Mouse (Mus musculus) heart, embryonic 12.5 days (tissue): ENCODE results near the gene Zdhhc11. TPM values are rescaled to one million over a fixed set of nuclear protein-coding genes. Genes with fewer than 3 reads are reported as not detected.
"Not testable (repeated sequence)": the region's sequence is repeated elsewhere in the genome, so short reads cannot be mapped to it uniquely, and the experiment has no call there.

Experiments used
- ATAC-seq: fragments of 200-750 bp; cut with Nextera tagmentation; 2 replicates; pipeline ENCODE4 v1.8.0; 2017; ENCODE audit warnings: moderate TSS enrichment, moderate library complexity; ENCODE audit not compliant: insufficient number of reproducible peaks, low FRiP score
- H3K27ac ChIP-seq: fragments of 300-500 bp; sonication (generic); 2 replicates; pipeline ENCODE4 v1.5.1; 2016; ENCODE audit warnings: mild to moderate bottlenecking, moderate library complexity; ENCODE audit not compliant: poor library complexity, severe bottlenecking
- H3K27me3 ChIP-seq: fragments of 300-500 bp; sonication (generic); replicated peaks from 2 replicates; pipeline ENCODE4 v1.6.1; 2016; ENCODE audit warnings: mild to moderate bottlenecking, moderate library complexity
- H3K36me3 ChIP-seq: fragments of 300-500 bp; sonication (generic); 2 replicates; pipeline ENCODE4 v1.6.1; 2016; ENCODE audit warnings: mild to moderate bottlenecking, moderate library complexity
- H3K4me1 ChIP-seq: fragments of 300-500 bp; sonication (generic); replicated peaks from 2 replicates; pipeline ENCODE4 v1.6.1; 2016; ENCODE audit warnings: mild to moderate bottlenecking
- H3K4me2 ChIP-seq: fragments of 300-500 bp; sonication (generic); 2 replicates; pipeline ENCODE4 v1.6.1; 2016; ENCODE audit warnings: mild to moderate bottlenecking, moderate library complexity
- H3K4me3 ChIP-seq: fragments of 300-500 bp; sonication (generic); 2 replicates; pipeline ENCODE4 v1.5.1; 2016; ENCODE audit warnings: mild to moderate bottlenecking
- H3K9ac ChIP-seq: fragments of 300-500 bp; sonication (generic); 2 replicates; pipeline ENCODE4 v1.6.1; 2016; ENCODE audit warnings: mild to moderate bottlenecking, moderate library complexity
- H3K9me3 ChIP-seq: fragments of 300-500 bp; sonication (generic); replicated peaks from 2 replicates; pipeline ENCODE4 v1.6.1; 2016; ENCODE audit warnings: mild to moderate bottlenecking, moderate library complexity
- WGBS: fragments of 180-500 bp; shearing (Covaris S2); methylation state at CpG from one replicate; pipeline ENCODE4 v1.1.7; 2016; 5-methylcytosine and 5-hydroxymethylcytosine counted together
- polyA plus RNA-seq: library from polyadenylated mRNA; unstranded; fragments of >200 nt; fragmentation: Nextera tagmentation; extraction: Ambion mirVana; gene quantifications from 2 replicates; pipeline ENCODE4 v1.2.1, GENCODE M21; 2016

Gene Zdhhc11
- polyA plus RNA-seq, 1 experiment from 2014 or later = not detected

DNA sequence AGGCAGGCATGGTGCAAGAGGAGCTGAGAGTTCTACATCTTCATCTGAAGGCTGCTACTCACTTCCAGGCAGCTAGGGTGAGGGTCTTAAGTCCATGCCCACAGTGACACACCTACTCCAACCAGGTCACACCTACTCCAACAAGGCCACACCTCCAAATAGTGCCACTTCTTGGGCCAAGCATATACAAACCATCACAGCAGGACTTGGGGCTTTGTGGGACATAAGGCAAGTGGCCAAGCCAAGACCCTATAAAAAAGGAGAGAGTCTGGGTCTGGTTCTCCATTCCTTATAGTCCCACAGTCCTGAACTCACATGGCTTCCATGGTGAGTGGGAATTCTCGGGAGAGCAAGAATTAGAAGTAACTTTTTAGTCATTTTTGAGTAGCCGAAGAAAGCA lies 44.6 kb downstream of the Zdhhc11 start:
- WGBS = 81% methylated on average over 2 of the region's 2 CpGs
- H3K4me1 ChIP-seq = peaks cover 22% of the 10 kb centered on the region
- H3K36me3 ChIP-seq, ATAC-seq, H3K9me3 ChIP-seq, H3K27ac ChIP-seq: not testable (repeated sequence)
- 0 out of 2 replicates have a peak overlapping the region, but pooled peaks have one; percentile 63 for H3K9ac ChIP-seq
- H3K27me3 ChIP-seq = peaks cover 13% of the 10 kb centered on the region
- peak overlapping the region; percentile 99 for H3K4me2 ChIP-seq
- H3K4me3 ChIP-seq = 0 out of 2 replicates have a peak overlapping the region, but pooled peaks have one; percentile 52

DNA sequence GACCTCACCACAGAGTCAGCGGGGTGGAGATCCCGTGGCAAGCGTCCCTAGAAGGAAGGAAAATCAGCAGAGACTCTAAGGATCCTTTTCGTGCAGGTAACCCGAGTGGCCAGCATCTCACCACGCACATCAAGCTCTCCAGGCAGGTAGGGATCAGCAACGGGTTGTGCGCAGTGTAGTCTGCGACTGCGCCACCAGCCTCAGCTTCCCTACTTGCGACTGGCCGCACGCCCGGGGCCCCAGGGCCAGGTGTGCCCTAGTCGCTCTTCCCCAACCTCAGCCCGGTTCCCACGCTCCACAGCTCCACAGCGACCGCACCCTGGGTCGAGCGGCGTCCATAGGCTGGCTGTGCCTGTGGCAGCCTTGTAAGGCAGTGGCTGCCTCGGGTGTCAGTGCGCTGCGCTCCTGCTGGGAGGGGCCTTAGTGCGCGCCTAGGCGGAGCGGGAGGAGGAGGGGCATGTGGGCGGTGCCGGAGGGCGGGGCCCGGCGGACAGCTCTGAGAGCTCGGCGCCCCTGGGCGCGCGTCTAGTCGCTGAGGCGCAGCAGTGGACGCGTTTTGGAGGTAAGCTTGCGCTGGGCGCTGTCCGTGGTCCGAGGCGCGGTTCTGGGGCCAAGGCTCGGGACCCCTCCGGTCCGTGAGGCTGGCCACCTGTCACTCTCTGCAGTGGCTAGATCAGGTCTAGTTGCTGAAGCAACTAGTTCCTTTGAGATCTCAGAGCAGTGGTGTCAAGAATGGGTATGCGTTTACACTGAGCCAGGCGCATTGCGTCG lies 45.5 kb downstream of the Zdhhc11 start, which contains the start of gene Tppp:
Tppp (plus strand) TSS at position 460 of the 771 bp plus-strand sequence.
- under 1% methylated on average over 56 of the region's 56 CpGs for WGBS
- Histone ChIP-seq H3K27ac (0 out of 2 replicates have a peak within 1 kb of the TSS, but pooled peaks have one; percentile 22), H3K36me3 (no peaks in the 10 kb centered on the region), H3K4me2 (peak within 1 kb of the TSS; percentile 99), H3K4me3 (peak within 1 kb of the TSS; percentile 52), H3K4me1 (peaks cover 24% of the 10 kb centered on the region), H3K9ac (peak within 1 kb of the TSS; percentile 71), H3K27me3 (peaks cover 13% of the 10 kb centered on the region), H3K9me3 (no peaks in the 10 kb centered on the region)
- ATAC-seq = peak; percentile 96

DNA sequence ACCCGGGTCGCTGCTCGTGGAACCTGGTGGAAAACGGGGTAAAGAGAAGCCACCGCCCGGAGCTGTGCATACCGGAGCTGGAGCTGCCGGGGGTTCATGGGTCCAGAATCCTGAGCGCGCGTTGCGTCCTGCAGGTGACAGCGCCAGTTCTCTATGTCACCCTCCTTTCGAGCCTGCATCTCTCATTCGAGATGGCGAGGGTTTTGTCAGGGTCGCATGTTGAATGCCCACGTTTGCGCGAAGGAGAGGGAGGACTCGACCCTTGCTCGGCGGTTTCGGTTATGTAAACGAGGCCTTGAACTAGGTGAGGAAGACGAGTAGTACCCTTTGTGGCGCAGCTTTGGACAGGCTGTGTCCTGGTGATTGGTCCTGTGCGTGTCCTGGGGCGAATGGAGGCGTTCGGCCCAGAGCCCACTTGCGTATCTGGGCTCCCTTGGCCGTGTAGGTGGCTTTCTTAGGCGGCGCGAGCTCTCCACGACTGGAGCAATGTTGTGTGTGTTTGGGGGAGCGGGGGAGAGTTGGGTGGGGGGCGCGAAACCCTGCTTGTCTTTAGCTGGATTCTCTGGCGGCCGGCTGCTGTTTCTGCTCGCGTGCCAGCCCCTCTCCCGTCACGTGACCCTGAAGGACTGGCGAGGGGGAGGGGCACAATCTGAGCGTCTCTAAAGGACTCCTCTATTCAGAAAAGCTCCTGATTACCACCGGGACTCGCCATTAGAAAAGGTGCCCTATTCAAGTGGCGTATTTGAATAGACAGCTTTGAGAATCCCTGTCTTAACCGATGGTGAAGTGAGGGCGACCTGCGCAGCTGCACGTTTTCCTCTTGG lies 46.4 kb downstream of the Zdhhc11 start:
- Histone ChIP-seq H3K27ac (no peak overlapping the region), H3K4me3 (peak overlapping the region; percentile 52), H3K4me1 (peaks cover 24% of the 10 kb centered on the region), H3K4me2 (peak overlapping the region; percentile 99), H3K9me3 (no peaks in the 10 kb centered on the region), H3K36me3 (no peaks in the 10 kb centered on the region), H3K27me3 (peaks cover 13% of the 10 kb centered on the region), H3K9ac (peak overlapping the region; percentile 71)
- peak; percentile 12; the same call in 1 of the 2 replicates for ATAC-seq
- whole genome bisulfite sequencing = under 1% methylated on average over 55 of the region's 55 CpGs

DNA sequence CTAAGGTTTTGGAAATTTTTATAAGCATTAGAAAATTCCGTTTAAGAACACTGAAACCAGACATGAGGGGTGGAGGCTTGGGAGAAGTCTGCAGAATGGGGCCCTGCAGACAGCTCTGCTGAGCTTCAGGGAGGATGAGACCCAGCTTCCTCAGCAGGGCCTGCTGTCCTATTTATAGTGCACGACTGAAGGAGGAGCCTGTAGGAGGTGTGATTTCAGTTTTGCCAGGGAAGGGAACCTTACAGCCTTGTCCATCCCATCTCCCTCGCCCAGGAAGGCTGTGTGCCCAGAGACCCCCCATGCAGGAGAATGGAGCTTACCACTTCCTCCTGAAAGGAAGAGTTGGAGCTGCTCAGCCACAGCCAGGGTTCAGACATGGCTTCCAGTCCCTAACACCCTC lies 47.0 kb downstream of the Zdhhc11 start:
- no peaks in the 10 kb centered on the region for H3K9me3 ChIP-seq
- 15% methylated on average over 3 of the region's 3 CpGs for WGBS
- no peak overlapping the region for H3K27ac ChIP-seq
- H3K4me3 ChIP-seq = peak overlapping the region; percentile 52
- H3K4me2 ChIP-seq = peak overlapping the region; percentile 99
- H3K36me3 ChIP-seq = no peaks in the 10 kb centered on the region
- no peak for ATAC-seq
- H3K4me1 ChIP-seq = peaks cover 24% of the 10 kb centered on the region
- H3K9ac ChIP-seq = no peak overlapping the region
- peaks cover 13% of the 10 kb centered on the region for H3K27me3 ChIP-seq

DNA sequence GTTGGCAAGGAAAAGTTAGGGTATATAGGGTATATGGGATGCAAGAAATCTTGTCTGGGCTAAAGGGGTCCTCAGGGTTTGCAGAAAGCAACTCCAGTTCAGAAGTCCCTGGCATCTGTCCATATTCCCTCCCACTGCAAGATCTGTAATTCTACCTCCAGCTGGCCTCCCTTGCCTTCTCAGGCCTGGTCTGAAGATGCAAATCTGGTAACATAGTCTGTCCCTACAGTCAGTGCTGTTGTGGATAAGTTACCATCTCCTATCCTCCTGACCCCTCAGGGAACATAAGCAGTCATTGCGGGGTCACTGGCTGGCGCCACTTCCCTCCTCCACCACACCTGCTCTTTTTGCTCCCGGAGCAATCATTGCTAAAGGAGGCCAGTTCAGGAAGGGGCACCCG lies 52.3 kb downstream of the Zdhhc11 start:
- WGBS = 75% methylated on average over 4 of the region's 4 CpGs

DNA sequence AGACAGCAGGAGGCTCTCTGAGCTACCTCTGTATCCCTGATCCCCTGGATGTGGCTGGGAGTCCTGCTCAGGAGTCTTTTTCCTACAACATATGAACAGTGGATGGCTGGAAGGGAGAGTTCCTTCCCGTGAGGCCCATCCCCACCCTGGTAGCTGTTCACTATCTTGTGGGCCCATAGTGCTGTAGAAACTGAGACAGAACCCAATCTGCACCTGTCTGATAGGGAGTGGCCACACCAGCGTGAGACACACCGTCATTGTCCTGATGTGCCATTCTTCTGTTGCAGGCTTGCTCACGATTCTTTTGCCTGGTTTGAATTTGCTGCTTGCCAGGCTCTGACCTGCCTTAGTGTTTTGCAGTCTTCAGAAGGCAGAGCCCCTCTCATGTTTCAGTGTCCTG lies 53.8 kb downstream of the Zdhhc11 start:
- Histone ChIP-seq H3K9ac (no peak overlapping the region), H3K4me3 (no peak overlapping the region), H3K4me2 (no peak overlapping the region), H3K36me3 (no peaks in the 10 kb centered on the region), H3K27me3 (no peaks in the 10 kb centered on the region), H3K27ac (no peak overlapping the region), H3K9me3 (no peaks in the 10 kb centered on the region), H3K4me1 (0 out of 2 replicates have a peak, but pooled peaks cover 5% of the 10 kb centered on the region)
- no peak for ATAC-seq
- 68% methylated on average over 4 of the region's 4 CpGs for WGBS

More for the DNA sequence above, 52.3 kb downstream of the Zdhhc11 start:
- Histone ChIP-seq H3K4me1 (peaks cover 11% of the 10 kb centered on the region), H3K9me3 (no peaks in the 10 kb centered on the region), H3K36me3 (no peaks in the 10 kb centered on the region), H3K27ac (no peak overlapping the region), H3K4me3 (no peak overlapping the region), H3K9ac (no peak overlapping the region), H3K27me3 (peaks cover 11% of the 10 kb centered on the region), H3K4me2 (no peak overlapping the region)
- ATAC-seq = no peak

DNA sequence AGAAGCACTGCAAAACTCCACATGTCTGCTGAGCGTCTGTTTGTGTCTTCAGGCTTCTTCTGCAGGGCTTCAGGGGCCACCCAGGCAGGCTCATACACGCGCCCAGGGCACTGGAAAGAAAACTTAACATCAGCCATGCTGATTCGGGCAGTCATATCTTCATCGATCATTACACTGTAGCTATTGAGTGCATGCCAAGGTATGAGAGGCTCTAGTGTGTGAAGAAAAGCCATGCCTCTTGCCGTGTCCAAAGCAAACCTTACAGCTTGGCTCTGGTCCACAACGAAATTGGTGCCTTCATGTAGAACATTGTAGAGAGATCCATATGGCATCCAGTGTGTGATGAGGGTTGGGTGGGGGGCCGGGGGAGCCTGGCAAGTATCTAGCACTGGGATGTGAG lies 55.4 kb downstream of the Zdhhc11 start:
- H3K9me3 ChIP-seq, H3K4me1 ChIP-seq, H3K9ac ChIP-seq, H3K27me3 ChIP-seq, H3K4me2 ChIP-seq, H3K27ac ChIP-seq, ATAC-seq, H3K36me3 ChIP-seq, H3K4me3 ChIP-seq: not testable (repeated sequence)
- 81% methylated on average over 8 of the region's 8 CpGs for WGBS

DNA sequence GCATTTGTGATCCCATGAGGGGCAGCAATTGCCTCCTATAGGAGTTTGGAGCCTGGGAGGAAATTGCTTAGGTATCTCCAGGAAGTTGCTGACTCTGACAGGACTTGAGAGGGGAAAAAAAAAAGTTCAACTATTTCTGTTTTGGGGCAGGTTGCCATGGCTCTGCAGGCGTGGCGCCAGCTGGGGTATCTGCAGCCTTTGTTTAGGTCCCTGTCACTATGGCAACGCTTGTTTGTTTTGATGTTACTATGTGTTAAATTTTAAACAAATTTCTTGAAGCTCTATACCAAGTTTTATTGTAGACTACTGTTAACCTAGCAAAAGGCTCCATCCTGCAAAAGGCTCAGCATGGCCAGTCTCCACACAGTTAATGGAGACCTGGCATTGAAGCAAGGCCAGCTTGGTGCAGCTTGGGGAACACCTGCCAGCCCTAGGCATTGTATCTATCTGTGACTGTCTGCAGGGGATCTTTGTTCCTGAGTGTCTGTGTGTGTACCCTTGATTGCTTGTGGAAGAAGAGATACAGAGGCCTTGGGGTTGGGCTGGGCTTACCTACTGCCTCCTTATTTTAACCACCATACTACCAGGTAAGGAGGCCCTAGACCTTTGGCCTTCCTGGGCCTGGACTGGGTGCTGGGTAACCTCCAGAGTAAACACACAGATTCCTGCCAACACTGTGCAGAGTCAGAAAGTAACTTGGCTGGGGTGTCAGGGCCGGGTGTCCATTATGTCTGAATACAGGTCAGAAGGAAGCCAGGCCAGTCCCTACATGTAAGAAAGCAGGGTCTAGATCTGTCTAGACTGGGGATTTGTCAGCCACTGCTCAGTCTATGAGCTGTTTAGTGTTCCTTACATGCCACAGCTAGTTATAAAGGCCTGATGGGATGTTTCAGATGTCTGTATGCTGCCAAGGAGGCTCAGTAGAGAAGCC lies 61.8 kb downstream of the Zdhhc11 start:
- Histone ChIP-seq H3K4me3 (no peak overlapping the region), H3K27ac (0 out of 2 replicates have a peak overlapping the region, but pooled peaks have one; percentile 12), H3K36me3 (no peaks in the 10 kb centered on the region), H3K9ac (no peak overlapping the region), H3K4me2 (no peak overlapping the region), H3K27me3 (no peaks in the 10 kb centered on the region), H3K9me3 (no peaks in the 10 kb centered on the region), H3K4me1 (peaks cover 26% of the 10 kb centered on the region)
- WGBS = 59% methylated on average over 4 of the region's 4 CpGs
- peak; percentile 26; the same call in 1 of the 2 replicates for ATAC-seq

DNA sequence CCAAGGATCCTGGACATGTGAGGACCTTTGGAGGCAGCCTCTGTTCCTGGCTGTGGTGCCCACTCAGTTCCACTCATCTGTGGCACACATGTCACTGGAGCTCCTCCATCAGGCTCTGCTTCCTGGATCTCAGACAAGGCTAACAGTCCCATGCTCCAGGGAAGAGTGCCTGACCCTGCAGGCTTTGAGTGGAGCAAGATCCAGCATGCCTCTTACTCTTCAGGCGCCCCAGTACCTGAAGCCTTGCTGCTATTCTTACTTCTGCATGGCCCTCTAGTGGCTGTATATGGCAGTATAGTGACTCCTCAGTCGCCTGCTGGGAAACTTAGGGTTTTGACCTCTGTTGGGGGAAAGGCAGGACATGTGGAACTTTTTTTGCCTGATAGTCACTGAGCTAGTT lies 62.6 kb downstream of the Zdhhc11 start:
- Histone ChIP-seq H3K9me3 (no peaks in the 10 kb centered on the region), H3K27me3 (no peaks in the 10 kb centered on the region), H3K4me1 (peaks cover 26% of the 10 kb centered on the region), H3K36me3 (0 out of 2 replicates have a peak, but pooled peaks cover under 1% of the 10 kb centered on the region), H3K4me2 (no peak overlapping the region), H3K9ac (no peak overlapping the region), H3K4me3 (no peak overlapping the region), H3K27ac (no peak overlapping the region)
- WGBS = 11% methylated on average over 2 of the region's 2 CpGs
- ATAC-seq = peak; percentile 51; the same call in 1 of the 2 replicates

DNA sequence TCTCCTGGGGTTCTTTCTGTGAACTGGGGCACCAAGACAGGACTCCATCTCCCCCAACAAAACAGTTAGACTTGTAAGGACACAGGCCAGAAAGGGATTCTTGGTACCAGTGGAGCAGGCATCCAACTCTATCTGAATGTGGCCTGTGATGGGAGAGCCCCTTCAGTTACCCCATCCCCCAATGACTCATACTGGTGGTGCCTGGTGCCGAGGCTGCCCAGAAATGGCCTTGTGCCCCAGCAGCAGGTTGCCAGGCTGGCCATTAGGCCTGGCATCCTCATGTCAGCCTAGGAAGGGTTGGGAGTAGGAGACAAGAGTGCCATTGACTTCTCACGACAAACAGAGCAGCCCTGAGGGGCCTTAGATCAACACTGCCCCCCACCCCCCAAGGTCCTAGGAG lies 64.5 kb downstream of the Zdhhc11 start:
- Histone ChIP-seq H3K4me3 (no peak overlapping the region), H3K27ac (no peak overlapping the region), H3K9me3 (no peaks in the 10 kb centered on the region), H3K9ac (no peak overlapping the region), H3K27me3 (no peaks in the 10 kb centered on the region), H3K4me2 (no peak overlapping the region), H3K36me3 (0 out of 2 replicates have a peak, but pooled peaks cover 6% of the 10 kb centered on the region), H3K4me1 (peaks cover 26% of the 10 kb centered on the region)
- no peak for ATAC-seq
- WGBS = 62% methylated on average over 2 of the region's 2 CpGs
